Mouse (Mus musculus): Measurements from ENCODE around the gene Ccdc77. TPM values are rescaled to one million over a fixed set of nuclear protein-coding genes. Genes with fewer than 3 reads are reported as not detected.
"Not testable (repeated sequence)": the region's sequence is repeated elsewhere in the genome, so short reads cannot be mapped to it uniquely, and the experiment has no call there.

The Ccdc77 gene
- polyA plus RNA-seq, 1 experiment from 2014 or later: 24.6 TPM

DNA sequence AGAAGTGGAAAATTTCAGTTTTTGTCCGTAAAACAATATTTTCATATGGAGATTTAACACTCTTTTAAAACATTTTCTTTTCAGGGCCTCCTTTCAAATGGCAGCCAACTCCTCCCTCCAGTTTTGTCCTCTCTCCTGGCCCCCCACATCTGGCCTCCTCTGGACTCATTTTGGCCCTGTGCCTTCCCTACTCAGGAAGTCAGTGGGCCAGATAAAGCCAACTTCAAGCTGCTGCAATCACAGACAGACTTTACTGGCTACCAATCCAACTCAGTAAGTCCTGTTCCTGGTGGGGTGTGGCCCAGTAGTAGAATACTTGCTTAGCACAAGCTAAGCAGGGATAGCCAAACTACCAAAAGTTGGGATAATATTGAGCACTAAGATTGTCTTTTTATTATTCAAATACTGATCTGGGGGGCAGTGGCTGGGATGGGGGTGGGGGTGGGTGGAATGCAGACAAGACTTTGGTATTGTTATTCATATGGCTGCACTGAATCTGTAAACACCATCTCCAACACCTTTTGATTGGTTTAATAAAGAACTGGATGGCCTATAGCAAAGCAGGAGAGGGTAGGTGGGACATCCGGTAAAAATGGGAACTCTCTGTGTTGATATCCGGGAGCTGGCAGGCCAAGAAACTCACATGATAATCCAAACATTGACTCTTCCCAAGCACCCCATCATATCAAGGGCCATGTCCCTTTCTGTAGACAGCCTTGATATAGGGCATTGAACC, 57.1 kb downstream of the Ccdc77 start:
- H3K27ac ChIP-seq (replicated peaks): no peak overlapping the region
- 85% methylated on average over 3 of the region's 3 CpGs for WGBS
- H3K4me2 ChIP-seq (replicated peaks): no peak overlapping the region
- no peaks in the 10 kb centered on the region for H3K9me3 ChIP-seq
- H3K36me3 ChIP-seq: no peaks in the 10 kb centered on the region
- H3K4me3 ChIP-seq: no peak overlapping the region
- no peaks in the 10 kb centered on the region for H3K4me1 ChIP-seq
- no peak for ATAC-seq (ENCODE audit: low FRiP score, low read depth)
- H3K27me3 ChIP-seq: no peaks in the 10 kb centered on the region
- no peak overlapping the region for H3K9ac ChIP-seq (replicated peaks)

GRCm38 (mm10) chr6:120302755-120303316, 61.3 kb downstream of the Ccdc77 start:
- no peak for ATAC-seq (ENCODE audit: low FRiP score, low read depth)
- no peak overlapping the region for H3K9ac ChIP-seq (replicated peaks)
- 0 out of 2 replicates have a peak, but pooled peaks cover 2% of the 10 kb centered on the region for H3K4me1 ChIP-seq
- peak overlapping the region; percentile 33 for H3K4me2 ChIP-seq (replicated peaks)
- no peaks in the 10 kb centered on the region for H3K36me3 ChIP-seq
- 31% methylated on average over 16 of the region's 16 CpGs for WGBS
- H3K27ac ChIP-seq (replicated peaks): no peak overlapping the region
- H3K27me3 ChIP-seq: peaks cover 3% of the 10 kb centered on the region; the same call in 1 of the 2 replicates
- H3K9me3 ChIP-seq: no peaks in the 10 kb centered on the region
- H3K4me3 ChIP-seq: no peak overlapping the region

- Histone ChIP-seq H3K36me3 (no peaks in the 10 kb centered on the region), H3K4me3 (no peak overlapping the region), H3K9ac (replicated peaks) (no peak overlapping the region), H3K4me1 (0 out of 2 replicates have a peak, but pooled peaks cover 2% of the 10 kb centered on the region), H3K9me3 (no peaks in the 10 kb centered on the region), H3K27me3 (peaks cover 5% of the 10 kb centered on the region), H3K4me2 (replicated peaks) (no peak overlapping the region), H3K27ac (replicated peaks) (no peak overlapping the region)
- 40% methylated on average over 6 of the region's 6 CpGs for WGBS
- no peak for ATAC-seq (ENCODE audit: low FRiP score, low read depth)
Observed at GRCm38 (mm10) chr6:120301137-120301536, 63.0 kb downstream of the Ccdc77 start.

DNA sequence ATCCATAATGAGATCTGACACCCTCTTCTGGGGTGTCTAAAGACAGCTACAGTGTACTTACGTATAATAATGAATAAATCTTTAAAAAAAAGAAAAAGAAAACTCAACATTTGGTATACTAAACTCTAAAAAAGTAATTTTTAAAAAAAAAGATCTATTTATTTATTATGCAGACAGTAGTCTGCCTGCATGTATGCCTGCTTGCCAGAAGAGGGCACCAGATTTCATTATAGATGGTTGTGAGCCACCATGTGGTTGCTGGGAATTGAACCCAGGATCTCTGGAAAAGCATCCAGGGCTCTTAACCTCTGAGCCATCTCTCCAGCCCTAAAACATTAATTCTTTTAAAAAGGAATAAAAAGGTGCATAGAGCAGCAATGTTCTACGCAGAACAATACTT, 67.6 kb downstream of the Ccdc77 start:
- not testable (repeated sequence) for H3K4me3 ChIP-seq; H3K9me3 ChIP-seq; H3K9ac ChIP-seq (replicated peaks); H3K4me2 ChIP-seq (replicated peaks); H3K4me1 ChIP-seq; ATAC-seq (ENCODE audit: low FRiP score, low read depth); H3K36me3 ChIP-seq; H3K27ac ChIP-seq (replicated peaks)
- 84% methylated on average over 2 of the region's 2 CpGs for WGBS
- peaks cover 46% of the 10 kb centered on the region for H3K27me3 ChIP-seq

DNA sequence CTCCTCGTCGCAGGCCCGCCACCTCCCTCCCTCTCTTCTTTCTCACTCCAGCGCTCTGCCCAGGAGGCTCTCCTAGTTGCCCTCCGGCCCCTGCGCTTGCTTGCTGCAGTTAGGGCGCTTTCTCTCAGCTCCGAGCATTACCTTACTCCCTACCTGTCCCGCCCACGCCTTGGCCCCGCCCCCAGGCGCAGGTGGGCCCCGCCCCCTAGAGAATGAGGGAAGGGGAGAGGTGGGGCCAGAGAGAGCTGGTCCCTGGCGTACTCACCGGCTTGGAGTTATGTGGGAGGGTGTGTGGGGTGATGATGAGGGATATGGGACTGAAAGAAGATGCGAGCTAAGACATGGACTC, 69.4 kb downstream of the Ccdc77 start:
- no peaks in the 10 kb centered on the region for H3K9me3 ChIP-seq
- no peak for ATAC-seq (ENCODE audit: low FRiP score, low read depth)
- peak overlapping the region; percentile 60 for H3K9ac ChIP-seq (replicated peaks)
- H3K4me3 ChIP-seq: peak overlapping the region; percentile 71
- no peak overlapping the region for H3K27ac ChIP-seq (replicated peaks)
- H3K27me3 ChIP-seq: peaks cover 47% of the 10 kb centered on the region
- WGBS: under 1% methylated on average over 16 of the region's 16 CpGs
- H3K4me2 ChIP-seq (replicated peaks): peak overlapping the region; percentile 85
- no peaks in the 10 kb centered on the region for H3K36me3 ChIP-seq
- peaks cover 4% of the 10 kb centered on the region for H3K4me1 ChIP-seq

DNA sequence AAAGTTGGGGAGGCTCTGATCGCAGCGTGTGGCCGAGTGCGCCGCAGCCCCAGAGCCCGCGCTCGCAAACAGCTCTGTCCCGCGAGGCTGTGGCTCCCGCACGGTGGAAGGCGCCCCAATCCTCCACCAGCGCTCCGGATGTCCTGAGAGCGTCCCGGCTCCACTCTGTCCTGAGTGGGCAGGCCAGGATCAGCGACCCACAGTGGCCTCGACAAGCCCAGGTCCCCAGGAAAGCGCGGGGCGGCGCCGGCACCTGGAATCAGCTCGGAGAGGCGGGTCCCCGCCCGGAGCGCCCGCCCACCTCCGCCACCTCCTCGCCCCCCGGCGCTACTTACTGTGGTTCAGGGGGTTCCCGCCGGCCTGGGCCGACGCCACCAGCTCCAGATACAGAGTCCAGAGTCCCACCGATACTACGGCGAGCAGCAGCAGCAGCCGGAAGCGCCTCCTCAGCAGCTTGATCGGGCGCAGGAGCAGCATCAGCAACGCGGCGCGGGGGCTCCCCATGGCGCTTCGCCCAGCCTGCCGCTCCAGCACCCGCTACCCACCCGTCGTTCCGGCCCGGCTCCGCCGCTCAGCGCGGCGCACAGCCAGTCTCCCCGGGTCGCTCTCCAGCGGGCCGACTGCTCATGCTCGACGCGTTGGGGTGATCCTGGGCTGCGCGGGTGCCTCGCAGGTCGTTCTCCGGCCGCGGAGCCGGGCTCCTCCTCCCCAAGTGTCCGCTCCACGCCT, 70.0 kb downstream of the Ccdc77 start, which contains the start of the genes D330020A13Rik and B4galnt3:
Gene D330020A13Rik, plus strand, starts transcription at position 309 of the 729 bp plus-strand sequence.
Gene B4galnt3, minus strand, starts transcription at position 504 of the 729 bp plus-strand sequence.
- peaks cover 4% of the 10 kb centered on the region for H3K4me1 ChIP-seq
- H3K4me2 ChIP-seq (replicated peaks): peak within 1 kb of the TSS; percentile 85
- H3K4me3 ChIP-seq: peak within 1 kb of the TSS; percentile 71
- no peaks in the 10 kb centered on the region for H3K36me3 ChIP-seq
- no peak within 1 kb of the TSS for H3K27ac ChIP-seq (replicated peaks)
- peaks cover 47% of the 10 kb centered on the region for H3K27me3 ChIP-seq
- H3K9ac ChIP-seq (replicated peaks): peak within 1 kb of the TSS; percentile 60
- H3K9me3 ChIP-seq: no peaks in the 10 kb centered on the region
- ATAC-seq (ENCODE audit: low FRiP score, low read depth): peak; percentile 76
- under 1% methylated on average over 53 of the region's 79 CpGs for WGBS

DNA sequence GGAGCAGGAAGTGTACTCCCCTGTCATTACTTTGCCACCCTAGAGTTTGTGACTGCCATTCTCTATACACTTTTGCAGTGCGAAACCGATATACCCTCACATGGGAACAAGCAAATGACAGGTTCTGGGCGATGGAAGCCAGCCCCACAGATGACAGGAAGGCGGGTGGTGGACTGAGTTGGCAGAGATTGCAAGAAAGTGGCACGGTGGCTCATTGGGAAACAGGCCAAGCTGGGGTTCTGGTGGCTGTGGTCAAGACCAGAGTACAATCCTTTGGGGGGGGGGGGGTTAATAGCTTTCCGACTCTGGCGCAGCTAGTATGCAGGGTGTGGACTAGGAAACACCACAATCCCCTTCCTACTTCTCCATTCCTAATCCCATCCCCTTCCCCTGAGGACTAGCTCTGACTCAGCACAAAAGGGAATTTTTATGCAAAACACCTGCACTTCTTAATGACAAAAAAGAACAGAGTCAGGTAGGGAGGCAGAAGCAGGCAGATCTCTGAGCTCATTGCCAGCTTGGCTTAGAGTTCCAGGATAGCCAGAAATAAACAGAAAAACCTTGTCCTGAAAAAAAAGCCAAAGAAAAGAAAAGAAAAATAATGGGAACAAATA, 72.7 kb downstream of the Ccdc77 start:
- Histone ChIP-seq H3K4me1 (peaks cover 4% of the 10 kb centered on the region), H3K9me3 (no peaks in the 10 kb centered on the region), H3K4me2 (replicated peaks) (no peak overlapping the region), H3K36me3 (no peaks in the 10 kb centered on the region), H3K27me3 (peaks cover 47% of the 10 kb centered on the region), H3K9ac (replicated peaks) (no peak overlapping the region), H3K27ac (replicated peaks) (no peak overlapping the region), H3K4me3 (no peak overlapping the region)
- WGBS: 85% methylated on average over 7 of the region's 7 CpGs
- no peak for ATAC-seq (ENCODE audit: low FRiP score, low read depth)

DNA sequence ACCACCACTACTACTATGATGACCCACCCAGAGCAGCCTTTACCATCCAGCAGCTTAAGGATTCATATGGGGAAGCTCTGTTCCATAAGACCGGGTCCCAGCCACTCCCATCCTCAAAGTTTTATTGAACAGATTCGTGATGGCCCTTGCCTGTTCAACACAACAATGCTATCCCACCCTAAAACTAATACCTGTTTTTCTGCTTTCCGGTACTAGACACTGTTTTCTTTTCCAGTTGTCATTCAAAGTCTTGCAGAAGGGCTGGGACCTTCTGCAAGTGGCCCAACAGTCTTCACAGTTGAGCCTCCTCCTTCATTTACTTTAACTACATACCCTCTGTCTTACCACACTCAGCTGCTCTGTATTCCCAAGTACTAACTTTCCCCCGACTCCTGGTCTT, 74.7 kb downstream of the Ccdc77 start:
- no peak for ATAC-seq (ENCODE audit: low FRiP score, low read depth)
- 90% methylated on average over 4 of the region's 4 CpGs for WGBS

GRCm38 (mm10) chr6:120288541-120288940, 75.6 kb downstream of the Ccdc77 start:
- H3K4me3 ChIP-seq: no peak overlapping the region
- no peak for ATAC-seq (ENCODE audit: low FRiP score, low read depth)
- H3K9me3 ChIP-seq: no peaks in the 10 kb centered on the region
- no peak overlapping the region for H3K27ac ChIP-seq (replicated peaks)
- 49% methylated on average over 7 of the region's 7 CpGs for WGBS
- no peak overlapping the region for H3K9ac ChIP-seq (replicated peaks)
- H3K4me2 ChIP-seq (replicated peaks): no peak overlapping the region
- H3K4me1 ChIP-seq: no peaks in the 10 kb centered on the region
- peaks cover 19% of the 10 kb centered on the region for H3K27me3 ChIP-seq
- H3K36me3 ChIP-seq: no peaks in the 10 kb centered on the region

More for the DNA sequence above, 74.7 kb downstream of the Ccdc77 start:
- Histone ChIP-seq H3K27ac (replicated peaks) (no peak overlapping the region), H3K27me3 (peaks cover 28% of the 10 kb centered on the region), H3K9ac (replicated peaks) (no peak overlapping the region), H3K9me3 (no peaks in the 10 kb centered on the region), H3K4me2 (replicated peaks) (no peak overlapping the region), H3K4me1 (no peaks in the 10 kb centered on the region), H3K36me3 (no peaks in the 10 kb centered on the region), H3K4me3 (no peak overlapping the region)

DNA sequence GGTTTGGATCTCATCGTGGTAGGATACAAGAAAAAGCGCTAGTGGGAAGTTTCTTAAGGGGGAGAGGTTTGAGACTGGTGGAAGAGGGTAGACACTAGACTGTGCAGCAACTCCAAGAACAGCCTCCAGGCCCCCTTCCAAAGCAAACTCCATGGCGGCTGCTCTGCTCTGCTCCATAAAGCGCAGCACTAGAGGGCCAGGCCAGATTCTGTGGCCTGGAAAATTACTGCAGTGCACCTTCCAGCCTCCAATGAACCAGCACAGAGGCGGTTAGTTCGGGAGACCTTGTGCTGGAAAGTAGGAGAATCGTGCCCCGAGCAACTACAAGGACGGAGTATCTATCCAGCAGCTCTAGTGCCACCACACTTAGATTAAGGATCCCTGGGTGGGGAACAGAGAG, 76.9 kb downstream of the Ccdc77 start:
- 84% methylated on average over 9 of the region's 9 CpGs for WGBS
- no peak overlapping the region for H3K4me3 ChIP-seq

GRCm38 (mm10) chr6:120276874-120277449, 87.2 kb downstream of the Ccdc77 start:
- Histone ChIP-seq H3K36me3 (no peaks in the 10 kb centered on the region), H3K4me3 (no peak overlapping the region), H3K9ac (replicated peaks) (no peak overlapping the region), H3K27ac (replicated peaks) (no peak overlapping the region), H3K4me2 (replicated peaks) (no peak overlapping the region), H3K27me3 (no peaks in the 10 kb centered on the region), H3K4me1 (no peaks in the 10 kb centered on the region), H3K9me3 (no peaks in the 10 kb centered on the region)
- ATAC-seq (ENCODE audit: low FRiP score, low read depth): no peak
- WGBS: 83% methylated on average over 7 of the region's 7 CpGs

More for the DNA sequence above, 76.9 kb downstream of the Ccdc77 start:
- ATAC-seq (ENCODE audit: low FRiP score, low read depth): no peak
- no peaks in the 10 kb centered on the region for H3K4me1 ChIP-seq
- no peaks in the 10 kb centered on the region for H3K36me3 ChIP-seq
- no peaks in the 10 kb centered on the region for H3K9me3 ChIP-seq
- H3K4me2 ChIP-seq (replicated peaks): no peak overlapping the region
- H3K9ac ChIP-seq (replicated peaks): no peak overlapping the region
- H3K27ac ChIP-seq (replicated peaks): no peak overlapping the region
- peaks cover 6% of the 10 kb centered on the region; the same call in 1 of the 2 replicates for H3K27me3 ChIP-seq

Measured in midbrain, embryonic 12.5 days (tissue).